Mouse (Mus musculus) midbrain, embryonic 11.5 days (tissue): ENCODE measurements around the gene Cst6. TPM values are rescaled to one million over a fixed set of nuclear protein-coding genes. Genes with fewer than 3 reads are reported as not detected.

Experiments
- ATAC-seq: fragments of 200-750 bp; cut with Nextera tagmentation; 2 replicates; pipeline ENCODE4 v1.8.0; 2017; ENCODE audit warnings: moderate TSS enrichment, moderate library complexity; ENCODE audit not compliant: low FRiP score
- DNase-seq: peaks from one replicate; pipeline ENCODE4 v3.0.0; 2015; ENCODE audit warnings: low spot score; ENCODE audit errors: missing footprints
- H3K27ac ChIP-seq: fragments of 300-500 bp; sonication (generic); 2 replicates; pipeline ENCODE4 v1.5.1; 2014; ENCODE audit warnings: low read depth, low read length
- H3K27me3 ChIP-seq: fragments of 300-500 bp; sonication (generic); 2 replicates; pipeline ENCODE4 v1.6.1; 2014; ENCODE audit warnings: mild to moderate bottlenecking, low read length, moderate library complexity, mixed read lengths; ENCODE audit not compliant: control insufficient read depth, insufficient read depth
- H3K36me3 ChIP-seq: fragments of 300-500 bp; sonication (generic); 2 replicates; pipeline ENCODE4 v1.6.1; 2014; ENCODE audit warnings: mild to moderate bottlenecking, low read length, moderate library complexity, mixed read lengths; ENCODE audit not compliant: control insufficient read depth, insufficient read depth
- H3K4me1 ChIP-seq: fragments of 300-500 bp; sonication (generic); 2 replicates; pipeline ENCODE4 v1.6.1; 2014; ENCODE audit warnings: low read length; ENCODE audit not compliant: control insufficient read depth, insufficient read depth
- H3K4me2 ChIP-seq: fragments of 300-500 bp; sonication (generic); 2 replicates; pipeline ENCODE4 v1.6.1; 2014; ENCODE audit warnings: mild to moderate bottlenecking, moderate library complexity
- H3K4me3 ChIP-seq: fragments of 300-500 bp; sonication (generic); 2 replicates; pipeline ENCODE4 v1.5.1; 2014; ENCODE audit warnings: low read depth, low read length
- H3K9ac ChIP-seq: fragments of 300-500 bp; sonication (generic); 2 replicates; pipeline ENCODE4 v1.6.1; 2014; ENCODE audit warnings: low read length
- H3K9me3 ChIP-seq: fragments of 300-500 bp; sonication (generic); 2 replicates; pipeline ENCODE4 v1.6.1; 2016; ENCODE audit warnings: low read length; ENCODE audit not compliant: control insufficient read depth
- WGBS: fragments of 180-500 bp; shearing (Covaris S2); extraction: QIAGEN DNeasy Blood & Tissue Kit; methylation state at CpG from one replicate; pipeline ENCODE4 v1.1.7; 2014; 5-methylcytosine and 5-hydroxymethylcytosine counted together
- polyA plus RNA-seq: library from polyadenylated mRNA; unstranded; fragments of >200 nt; fragmentation: Nextera tagmentation; extraction: Ambion mirVana; gene quantifications from 2 replicates; pipeline ENCODE4 v1.2.1, GENCODE M21; 2014

The Cst6 gene
- polyA plus RNA-seq, 1 experiment from 2014 or later = 2.1 TPM

- Histone ChIP-seq H3K4me3 (peak overlapping the region; percentile 93), H3K9ac (peak overlapping the region; percentile 76), H3K27me3 (no peaks in the 10 kb centered on the region), H3K4me1 (peaks cover 15% of the 10 kb centered on the region), H3K4me2 (peak overlapping the region; percentile 86), H3K27ac (peak overlapping the region; percentile 69; the same call in 1 of the 2 replicates), H3K36me3 (peaks cover 20% of the 10 kb centered on the region; the same call in 1 of the 2 replicates), H3K9me3 (no peaks in the 10 kb centered on the region)
- WGBS = 17% methylated on average over 11 of the region's 11 CpGs
- DNase-seq (no peak), ATAC-seq (no peak)
These were observed 16.4 kb upstream of the Cst6 start for GRCm38 (mm10) chr19:5365751-5366150.

- 95% methylated on average over 2 of the region's 2 CpGs for WGBS
- no peaks in the 10 kb centered on the region for H3K9me3 ChIP-seq
- no peak overlapping the region for H3K4me3 ChIP-seq
- peaks cover 14% of the 10 kb centered on the region; the same call in 1 of the 2 replicates for H3K36me3 ChIP-seq
- H3K27ac ChIP-seq = no peak overlapping the region
- ATAC-seq (no peak), DNase-seq (no peak)
- H3K27me3 ChIP-seq = no peaks in the 10 kb centered on the region
- H3K4me2 ChIP-seq = no peak overlapping the region
- no peak overlapping the region for H3K9ac ChIP-seq
- H3K4me1 ChIP-seq = peaks cover 15% of the 10 kb centered on the region
These were observed 14.8 kb upstream of the Cst6 start for GRCm38 (mm10) chr19:5364124-5364523.

- no peak overlapping the region for H3K27ac ChIP-seq
- 81% methylated on average over 2 of the region's 2 CpGs for WGBS
- H3K27me3 ChIP-seq = no peaks in the 10 kb centered on the region
- H3K9ac ChIP-seq = no peak overlapping the region
- no peak for DNase-seq
- ATAC-seq = no peak
- H3K9me3 ChIP-seq = no peaks in the 10 kb centered on the region
- H3K4me3 ChIP-seq = no peak overlapping the region
- peaks cover 6% of the 10 kb centered on the region for H3K4me1 ChIP-seq
- peaks cover 6% of the 10 kb centered on the region; the same call in 1 of the 2 replicates for H3K36me3 ChIP-seq
- no peak overlapping the region for H3K4me2 ChIP-seq
These were observed 12.8 kb upstream of the Cst6 start for GRCm38 (mm10) chr19:5362186-5362585.

GRCm38 (mm10) chr19:5356080-5356479 lies 6.7 kb upstream of the Cst6 start:
- H3K4me2 ChIP-seq = no peak overlapping the region
- no peak overlapping the region for H3K9ac ChIP-seq
- no peaks in the 10 kb centered on the region for H3K27me3 ChIP-seq
- no peak overlapping the region for H3K27ac ChIP-seq
- ATAC-seq (no peak), DNase-seq (no peak)
- no peaks in the 10 kb centered on the region for H3K36me3 ChIP-seq
- H3K4me3 ChIP-seq = no peak overlapping the region
- no CpG with 5 or more reads among the region's 1 CpGs for WGBS
- no peaks in the 10 kb centered on the region for H3K4me1 ChIP-seq
- no peaks in the 10 kb centered on the region for H3K9me3 ChIP-seq

GRCm38 (mm10) chr19:5353609-5354008 lies 4.2 kb upstream of the Cst6 start:
- no peak overlapping the region for H3K27ac ChIP-seq
- no peaks in the 10 kb centered on the region for H3K9me3 ChIP-seq
- H3K4me1 ChIP-seq = peaks cover 4% of the 10 kb centered on the region
- H3K9ac ChIP-seq = no peak overlapping the region
- no peaks in the 10 kb centered on the region for H3K27me3 ChIP-seq
- WGBS = 89% methylated on average over 2 of the region's 2 CpGs
- no peak overlapping the region for H3K4me2 ChIP-seq
- ATAC-seq (no peak), DNase-seq (no peak)
- no peaks in the 10 kb centered on the region for H3K36me3 ChIP-seq
- no peak overlapping the region for H3K4me3 ChIP-seq

GRCm38 (mm10) chr19:5348526-5349501 lies 560 bp downstream of the Cst6 start:
- peak overlapping the region; percentile 62 for H3K9ac ChIP-seq
- no peaks in the 10 kb centered on the region for H3K27me3 ChIP-seq
- WGBS = 6% methylated on average over 34 of the region's 34 CpGs
- peaks cover 4% of the 10 kb centered on the region for H3K4me1 ChIP-seq
- DNase-seq (peak; percentile 93), ATAC-seq (no peak)
- no peaks in the 10 kb centered on the region for H3K36me3 ChIP-seq
- peak overlapping the region; percentile 34 for H3K4me3 ChIP-seq
- no peak overlapping the region for H3K27ac ChIP-seq
- no peaks in the 10 kb centered on the region for H3K9me3 ChIP-seq
- peak overlapping the region; percentile 67 for H3K4me2 ChIP-seq

- DNase-seq (no peak), ATAC-seq (no peak)
- H3K27me3 ChIP-seq = no peaks in the 10 kb centered on the region
- H3K4me3 ChIP-seq = no peak overlapping the region
- no peaks in the 10 kb centered on the region for H3K9me3 ChIP-seq
- no peak overlapping the region for H3K9ac ChIP-seq
- no peak overlapping the region for H3K4me2 ChIP-seq
- H3K36me3 ChIP-seq = no peaks in the 10 kb centered on the region
- no peak overlapping the region for H3K27ac ChIP-seq
- 77% methylated on average over 6 of the region's 6 CpGs for WGBS
- peaks cover 4% of the 10 kb centered on the region for H3K4me1 ChIP-seq
These were observed 1.3 kb downstream of the Cst6 start for GRCm38 (mm10) chr19:5348064-5348463.

GRCm38 (mm10) chr19:5345297-5346131 lies 3.9 kb downstream of the Cst6 start:
- ATAC-seq = no peak
- Histone ChIP-seq H3K27ac (no peak overlapping the region), H3K27me3 (no peaks in the 10 kb centered on the region; the same call in 1 of the 2 replicates), H3K4me3 (no peak overlapping the region), H3K36me3 (no peaks in the 10 kb centered on the region), H3K4me2 (no peak overlapping the region), H3K4me1 (peaks cover 4% of the 10 kb centered on the region), H3K9me3 (no peaks in the 10 kb centered on the region), H3K9ac (no peak overlapping the region)
- WGBS = 85% methylated on average over 6 of the region's 6 CpGs
- DNase-seq = no peak
